28 mouse cellular contexts compared by ENCODE assay signal in the genomic region with DNA sequence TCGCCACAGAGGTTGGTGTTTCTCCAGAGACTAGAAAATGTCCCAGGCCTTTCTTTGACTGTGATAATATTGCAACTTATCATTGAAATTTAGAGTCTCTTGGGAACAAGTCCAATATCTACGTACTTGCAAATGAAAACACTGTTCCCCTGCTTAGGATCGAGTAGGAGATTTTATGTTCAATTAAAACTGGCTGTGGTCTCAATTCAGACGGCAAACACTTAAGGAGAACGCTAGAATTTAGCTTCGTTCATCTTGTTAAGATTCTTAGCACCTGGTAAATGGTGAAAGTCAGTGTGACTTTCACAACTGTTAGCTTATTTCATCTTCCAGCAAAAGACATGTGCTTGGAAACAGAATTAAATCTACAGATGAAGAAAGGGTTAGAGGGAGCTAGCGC. TPM values are rescaled to one million over a fixed set of nuclear protein-coding genes. Genes with fewer than 3 reads are reported as not detected.
DNase-seq lines count a peak whose midpoint lies in the region; ATAC-seq and TF ChIP-seq lines count a peak whose summit lies in the region.
"Had no signal": no experiment of that assay in that cellular context is flagged by ENCODE, and none has a peak within 500 bp of the region (broad histone marks: within the 10 kb centered on the region; RNA-seq: fewer than 3 reads in every experiment).

No protein-coding gene starts in this region.

- H3K4me1 ChIP-seq in forebrain, embryonic 15.5 days: peaks cover 5% of the 10 kb centered on the region; the same call in 1 of the 2 replicates
- no peaks in the 10 kb centered on the region for H3K4me1 ChIP-seq in forebrain, embryonic 13.5 days
- no peaks in the 10 kb centered on the region for H3K4me1 ChIP-seq in forebrain, postnatal 0 days (ENCODE audit: insufficient read depth)
- no peaks in the 10 kb centered on the region for H3K4me1 ChIP-seq in forebrain, embryonic 12.5 days
- no peaks in the 10 kb centered on the region for H3K4me1 ChIP-seq in kidney, embryonic 16.5 days (ENCODE audit: insufficient read depth, low read length)
- H3K4me1 ChIP-seq: embryonic facial prominence, embryonic 13.5 days; embryonic facial prominence, embryonic 15.5 days had no signal

- H3K4me3 ChIP-seq in forebrain, embryonic 15.5 days: no peak overlapping the region
- no peak overlapping the region for H3K4me3 ChIP-seq in forebrain, embryonic 13.5 days
- no peak overlapping the region for H3K4me3 ChIP-seq in forebrain, postnatal 0 days (ENCODE audit: low read depth, low read length)
- no peak overlapping the region for H3K4me3 ChIP-seq in forebrain, embryonic 12.5 days (replicated peaks)
- H3K4me3 ChIP-seq in kidney, embryonic 16.5 days (ENCODE audit: low read length): no peak overlapping the region
- H3K4me3 ChIP-seq: embryonic facial prominence, embryonic 13.5 days; embryonic facial prominence, embryonic 15.5 days; erythroblast, embryonic 14.5 days had no signal

- H3K4me2 ChIP-seq in forebrain, embryonic 15.5 days (replicated peaks): no peak overlapping the region
- H3K4me2 ChIP-seq in forebrain, embryonic 13.5 days: no peak overlapping the region
- no peak overlapping the region for H3K4me2 ChIP-seq in forebrain, postnatal 0 days (ENCODE audit: low read depth)
- H3K4me2 ChIP-seq in forebrain, embryonic 12.5 days: no peak overlapping the region
- H3K4me2 ChIP-seq in kidney, embryonic 16.5 days (replicated peaks; ENCODE audit: low read depth, low read length): no peak overlapping the region
- H3K4me2 ChIP-seq: embryonic facial prominence, embryonic 13.5 days; embryonic facial prominence, embryonic 15.5 days had no signal

- TF ChIP-seq POLR2A in brain, embryonic 14.5 days (IDR thresholded peaks at IDR 0.05; ENCODE audit: borderline replicate concordance, extremely low read depth, insufficient read depth, insufficient read length, poor library complexity, severe bottlenecking): no peak

- H3K27ac ChIP-seq in forebrain, embryonic 15.5 days (replicated peaks): peak overlapping the region; percentile 46; the same call in 1 of the 2 replicates
- no peak overlapping the region for H3K27ac ChIP-seq in forebrain, embryonic 13.5 days
- no peak overlapping the region for H3K27ac ChIP-seq in forebrain, postnatal 0 days (ENCODE audit: low read depth, low read length)
- H3K27ac ChIP-seq in forebrain, embryonic 12.5 days: no peak overlapping the region
- H3K27ac ChIP-seq in kidney, embryonic 16.5 days (ENCODE audit: low read length): no peak overlapping the region
- H3K27ac ChIP-seq: embryonic facial prominence, embryonic 13.5 days; embryonic facial prominence, embryonic 15.5 days had no signal

- 43% methylated on average over 7 of the region's 7 CpGs for WGBS in forebrain, embryonic 15.5 days
- WGBS in forebrain, embryonic 13.5 days: 68% methylated on average over 7 of the region's 7 CpGs
- WGBS in forebrain, postnatal 0 days: 41% methylated on average over 7 of the region's 7 CpGs
- 79% methylated on average over 7 of the region's 7 CpGs for WGBS in forebrain, embryonic 12.5 days
- 80% methylated on average over 7 of the region's 7 CpGs for WGBS in kidney, embryonic 16.5 days

- no peak for TF ChIP-seq CTCF in forebrain, postnatal 0 days (IDR thresholded peaks at IDR 0.05; ENCODE audit: low read depth)
- TF ChIP-seq CTCF in brain, embryonic 14.5 days (IDR thresholded peaks at IDR 0.05; ENCODE audit: borderline replicate concordance, extremely low read depth, insufficient read depth, insufficient read length): no peak

- H3K9me3 ChIP-seq in forebrain, embryonic 15.5 days: no peaks in the 10 kb centered on the region
- H3K9me3 ChIP-seq in forebrain, embryonic 13.5 days (replicated peaks): no peaks in the 10 kb centered on the region
- no peaks in the 10 kb centered on the region for H3K9me3 ChIP-seq in forebrain, postnatal 0 days (ENCODE audit: low read length)
- H3K9me3 ChIP-seq in forebrain, embryonic 12.5 days: no peaks in the 10 kb centered on the region
- H3K9me3 ChIP-seq in kidney, embryonic 16.5 days (ENCODE audit: low read length): no peaks in the 10 kb centered on the region
- H3K9me3 ChIP-seq: embryonic facial prominence, embryonic 13.5 days; embryonic facial prominence, embryonic 15.5 days had no signal

- H3K27me3 ChIP-seq in forebrain, embryonic 15.5 days: no peaks in the 10 kb centered on the region
- H3K27me3 ChIP-seq in forebrain, embryonic 13.5 days: no peaks in the 10 kb centered on the region
- H3K27me3 ChIP-seq in forebrain, postnatal 0 days (ENCODE audit: insufficient read depth, low read length): no peaks in the 10 kb centered on the region
- H3K27me3 ChIP-seq in forebrain, embryonic 12.5 days: no peaks in the 10 kb centered on the region
- no peaks in the 10 kb centered on the region for H3K27me3 ChIP-seq in kidney, embryonic 16.5 days (ENCODE audit: insufficient read depth, low read length)
- H3K27me3 ChIP-seq: embryonic facial prominence, embryonic 13.5 days; embryonic facial prominence, embryonic 15.5 days had no signal

- no peak; the same call in 1 of the 2 replicates for ATAC-seq in forebrain, embryonic 15.5 days (replicated peaks)
- ATAC-seq in forebrain, embryonic 13.5 days: no peak; the same call in 1 of the 2 replicates
- peak; percentile 63 for ATAC-seq in forebrain, postnatal 0 days
- no peak for ATAC-seq in forebrain, embryonic 12.5 days (ENCODE audit: low FRiP score)
- ATAC-seq in kidney, embryonic 16.5 days (ENCODE audit: low FRiP score, low TSS enrichment): no peak

- DNase-seq in forebrain, postnatal 0 days: peak; percentile 34
- peak; percentile 12 for DNase-seq in brain, adult 2 months (ENCODE audit: low read depth, low spot score)
- peak; percentile 55 for DNase-seq in brain, embryonic 14.5 days (ENCODE audit: low read depth)
- DNase-seq in heart, postnatal 4 days: no peak
- DNase-seq: adrenal gland, adult 2 months; adrenal gland, postnatal 10 days; adrenal gland, postnatal 25 days; cerebellum, adult 11 months; cerebellum, adult 18-20 months; cerebellum, adult 8-10 months; cerebellum, adult 9-11 months; cerebellum, postnatal 14 days; cerebellum, postnatal 36 days; embryo, embryonic 11 days had no signal

- H3K9ac ChIP-seq in forebrain, embryonic 15.5 days (replicated peaks): no peak overlapping the region
- H3K9ac ChIP-seq in forebrain, embryonic 13.5 days: no peak overlapping the region
- H3K9ac ChIP-seq in forebrain, postnatal 0 days: no peak overlapping the region
- H3K9ac ChIP-seq in forebrain, embryonic 12.5 days: no peak overlapping the region
- H3K9ac ChIP-seq in kidney, embryonic 16.5 days (replicated peaks; ENCODE audit: low read length): no peak overlapping the region
- H3K9ac ChIP-seq: embryonic facial prominence, embryonic 13.5 days; embryonic facial prominence, embryonic 15.5 days had no signal

- H3K36me3 ChIP-seq in forebrain, embryonic 15.5 days: no peaks in the 10 kb centered on the region
- H3K36me3 ChIP-seq in forebrain, embryonic 13.5 days (ENCODE audit: poor library complexity, severe bottlenecking): no peaks in the 10 kb centered on the region
- H3K36me3 ChIP-seq in forebrain, postnatal 0 days (ENCODE audit: insufficient read depth): no peaks in the 10 kb centered on the region
- H3K36me3 ChIP-seq in forebrain, embryonic 12.5 days (replicated peaks): no peaks in the 10 kb centered on the region
- no peaks in the 10 kb centered on the region for H3K36me3 ChIP-seq in kidney, embryonic 16.5 days (ENCODE audit: insufficient read depth, low read length)
- H3K36me3 ChIP-seq: embryonic facial prominence, embryonic 13.5 days; embryonic facial prominence, embryonic 15.5 days had no signal

RNA-seq across cellular contexts. Expression of gene 4931428L18Rik, which starts 17.1 kb away (rescaled TPM):
- not detected in 2 replicates for polyA plus RNA-seq in forebrain, embryonic 15.5 days (2015; fragmentation: Nextera tagmentation; extraction: Ambion mirVana)
- polyA plus RNA-seq in forebrain, embryonic 13.5 days (2015; fragmentation: Nextera tagmentation; extraction: Ambion mirVana): not detected in 2 replicates
- total RNA-seq in forebrain, postnatal 0 days (2014; rRNA removed): not detected in 2 replicates
- not detected in 2 replicates for polyA plus RNA-seq in forebrain, postnatal 0 days (2015; fragmentation: Nextera tagmentation; extraction: Ambion mirVana)
- not detected in 2 replicates for polyA plus RNA-seq in forebrain, embryonic 12.5 days (2016; fragmentation: Nextera tagmentation; extraction: Ambion mirVana)
- not detected in 2 replicates for polyA plus RNA-seq in brain, embryonic 14.5 days (2012; rRNA removed)
- not detected in 2 replicates for polyA plus RNA-seq in kidney, embryonic 16.5 days (2015; fragmentation: Nextera tagmentation; extraction: Ambion mirVana)
- total RNA-seq in heart, postnatal 4 days (2021): not detected
- total RNA-seq: adrenal gland, adult 2 months; adrenal gland, postnatal 25 days; adrenal gland, postnatal 4 days; common myeloid progenitor, adult 5-6 weeks; MEL had no signal
- polyA plus RNA-seq: embryonic facial prominence, embryonic 11.5 days; embryonic facial prominence, embryonic 13.5 days; embryonic facial prominence, embryonic 15.5 days; erythroblast, embryonic 14.5 days; frontal cortex, adult 2 months had no signal

RNA-seq across cellular contexts. Expression of gene Pih1d3, which starts 17.3 kb away (rescaled TPM):
- not detected in 2 replicates for polyA plus RNA-seq in forebrain, embryonic 15.5 days (2015; fragmentation: Nextera tagmentation; extraction: Ambion mirVana)
- not detected in 2 replicates for polyA plus RNA-seq in forebrain, embryonic 13.5 days (2015; fragmentation: Nextera tagmentation; extraction: Ambion mirVana)
- total RNA-seq in forebrain, postnatal 0 days (2014; rRNA removed): not detected in 2 replicates
- not detected in 2 replicates for polyA plus RNA-seq in forebrain, postnatal 0 days (2015; fragmentation: Nextera tagmentation; extraction: Ambion mirVana)
- not detected in 2 replicates for polyA plus RNA-seq in forebrain, embryonic 12.5 days (2016; fragmentation: Nextera tagmentation; extraction: Ambion mirVana)
- not detected in 2 replicates for polyA plus RNA-seq in brain, embryonic 14.5 days (2012; rRNA removed)
- polyA plus RNA-seq in kidney, embryonic 16.5 days (2015; fragmentation: Nextera tagmentation; extraction: Ambion mirVana): not detected in 2 replicates
- not detected for total RNA-seq in heart, postnatal 4 days (2021)
- total RNA-seq: adrenal gland, adult 2 months; adrenal gland, postnatal 10 days; adrenal gland, postnatal 25 days; adrenal gland, postnatal 4 days; common myeloid progenitor, adult 5-6 weeks; ES-E14; MEL had no signal
- polyA plus RNA-seq: adrenal gland, adult 2 months; C2C12; embryonic facial prominence, embryonic 11.5 days; embryonic facial prominence, embryonic 13.5 days; embryonic facial prominence, embryonic 15.5 days; erythroblast, embryonic 14.5 days; frontal cortex, adult 2 months had no signal

RNA-seq across cellular contexts. Expression of gene Lgsn, which starts 29.1 kb away (rescaled TPM):
- polyA plus RNA-seq in forebrain, embryonic 15.5 days (2015; fragmentation: Nextera tagmentation; extraction: Ambion mirVana): not detected in 2 replicates
- not detected in 2 replicates for polyA plus RNA-seq in forebrain, embryonic 13.5 days (2015; fragmentation: Nextera tagmentation; extraction: Ambion mirVana)
- total RNA-seq in forebrain, postnatal 0 days (2014; rRNA removed): not detected in 2 replicates
- polyA plus RNA-seq in forebrain, postnatal 0 days (2015; fragmentation: Nextera tagmentation; extraction: Ambion mirVana): 0.10 TPM in 1 of 2 replicates, not detected in the other
- not detected in 2 replicates for polyA plus RNA-seq in forebrain, embryonic 12.5 days (2016; fragmentation: Nextera tagmentation; extraction: Ambion mirVana)
- not detected in 2 replicates for polyA plus RNA-seq in brain, embryonic 14.5 days (2012; rRNA removed)
- polyA plus RNA-seq in kidney, embryonic 16.5 days (2015; fragmentation: Nextera tagmentation; extraction: Ambion mirVana): not detected in 2 replicates
- not detected for total RNA-seq in heart, postnatal 4 days (2021)
- total RNA-seq: adrenal gland, adult 2 months; adrenal gland, postnatal 10 days; adrenal gland, postnatal 25 days; adrenal gland, postnatal 4 days; common myeloid progenitor, adult 5-6 weeks; ES-E14; MEL had no signal
- polyA plus RNA-seq: adrenal gland, adult 2 months; C2C12; embryonic facial prominence, embryonic 11.5 days; embryonic facial prominence, embryonic 13.5 days; embryonic facial prominence, embryonic 15.5 days; erythroblast, embryonic 14.5 days had no signal
